ENCODE assay signal across 9 mouse cellular contexts in the genomic region with DNA sequence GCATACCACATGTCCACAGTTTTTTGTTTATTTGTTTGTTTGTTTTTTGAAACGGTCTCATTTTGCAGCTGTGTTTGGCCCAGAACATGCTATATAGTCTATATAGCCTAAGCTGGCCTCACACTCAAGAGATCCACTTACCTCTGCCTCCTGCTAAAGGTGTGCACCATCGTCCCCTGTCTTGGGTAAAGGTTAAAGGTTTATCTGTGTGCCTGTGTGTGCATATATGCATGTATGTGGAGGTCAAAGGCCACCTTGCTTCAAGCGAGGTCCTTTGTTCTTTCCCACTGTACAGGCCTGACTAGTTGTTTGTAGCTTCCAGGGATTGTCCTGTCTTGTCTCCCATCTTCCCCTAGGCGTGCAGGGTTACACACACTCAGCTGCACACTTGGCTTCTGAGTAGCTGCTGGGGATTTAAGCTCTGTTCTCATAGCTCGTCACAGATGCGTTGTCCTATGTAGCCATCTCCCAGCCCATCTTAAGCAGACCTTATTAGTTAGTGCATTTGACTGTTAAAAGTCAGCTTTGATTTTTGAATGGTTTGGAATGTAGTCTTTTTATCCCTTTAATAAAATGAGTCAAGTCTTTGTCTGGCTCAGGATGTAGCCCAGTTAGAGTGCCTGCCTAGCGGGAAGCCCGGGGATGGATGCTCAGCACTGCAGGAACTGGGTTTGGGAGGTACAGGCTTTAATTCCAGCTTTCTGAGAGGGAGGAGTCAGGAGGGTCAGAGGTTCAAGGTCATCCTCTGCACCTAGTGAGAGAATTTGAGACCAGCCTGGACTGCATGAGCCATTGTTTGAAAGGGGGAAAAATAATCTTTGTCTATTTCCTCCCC. TPM values are rescaled to one million over a fixed set of nuclear protein-coding genes. Genes with fewer than 3 reads are reported as not detected.
DNase-seq lines count a peak whose midpoint lies in the region; ATAC-seq and TF ChIP-seq lines count a peak whose summit lies in the region.
"Had no signal": no experiment of that assay in that cellular context is flagged by ENCODE, and none has a peak within 500 bp of the region (broad histone marks: within the 10 kb centered on the region; RNA-seq: fewer than 3 reads in every experiment).

No protein-coding gene starts in this region.

- 62% methylated on average over 8 of the region's 8 CpGs for WGBS in heart, embryonic 10.5 days
- WGBS in lung, embryonic 14.5 days, result 59% methylated on average over 8 of the region's 8 CpGs
- WGBS in hindbrain, embryonic 12.5 days, result 47% methylated on average over 8 of the region's 8 CpGs
- WGBS in stomach, embryonic 14.5 days, result 60% methylated on average over 8 of the region's 8 CpGs

- intact Hi-C loops in heart, postnatal 14 days (cut with DNase I), result no loop called here

- H3K9ac ChIP-seq in lung, embryonic 14.5 days, result no peak overlapping the region
- H3K9ac ChIP-seq in hindbrain, embryonic 12.5 days, result no peak overlapping the region
- no peak overlapping the region for H3K9ac ChIP-seq in stomach, embryonic 14.5 days (replicated peaks; ENCODE audit: low read depth, low read length)

- H3K36me3 ChIP-seq in heart, embryonic 10.5 days, result no peaks in the 10 kb centered on the region
- no peaks in the 10 kb centered on the region for H3K36me3 ChIP-seq in lung, embryonic 14.5 days (ENCODE audit: insufficient read depth)
- no peaks in the 10 kb centered on the region for H3K36me3 ChIP-seq in hindbrain, embryonic 12.5 days
- no peaks in the 10 kb centered on the region for H3K36me3 ChIP-seq in stomach, embryonic 14.5 days (ENCODE audit: control insufficient read depth, insufficient read depth, low read length)

- H3K4me2 ChIP-seq in lung, embryonic 14.5 days, result no peak overlapping the region
- H3K4me2 ChIP-seq in hindbrain, embryonic 12.5 days (replicated peaks), result no peak overlapping the region
- H3K4me2 ChIP-seq in stomach, embryonic 14.5 days (replicated peaks; ENCODE audit: low read depth, low read length), result no peak overlapping the region

- no peak for TF ChIP-seq CTCF in lung, embryonic 14.5 days (IDR thresholded peaks at IDR 0.05; ENCODE audit: low read depth)

- peaks cover 45% of the 10 kb centered on the region for H3K4me1 ChIP-seq in heart, embryonic 10.5 days
- H3K4me1 ChIP-seq in lung, embryonic 14.5 days (ENCODE audit: insufficient read depth), result no peaks in the 10 kb centered on the region; the same call in 1 of the 2 replicates
- H3K4me1 ChIP-seq in hindbrain, embryonic 12.5 days, result peaks cover 28% of the 10 kb centered on the region
- peaks cover 38% of the 10 kb centered on the region for H3K4me1 ChIP-seq in stomach, embryonic 14.5 days (ENCODE audit: control insufficient read depth, insufficient read depth, low read length)

- H3K4me3 ChIP-seq in heart, embryonic 10.5 days, result no peak overlapping the region
- no peak overlapping the region for H3K4me3 ChIP-seq in lung, embryonic 14.5 days (ENCODE audit: low read depth, low read length)
- H3K4me3 ChIP-seq in hindbrain, embryonic 12.5 days, result no peak overlapping the region
- H3K4me3 ChIP-seq in stomach, embryonic 14.5 days (ENCODE audit: low read depth, low read length), result no peak overlapping the region

- H3K27me3 ChIP-seq in heart, embryonic 10.5 days (ENCODE audit: insufficient read depth, poor library complexity, severe bottlenecking), result no peaks in the 10 kb centered on the region
- no peaks in the 10 kb centered on the region for H3K27me3 ChIP-seq in lung, embryonic 14.5 days (ENCODE audit: insufficient read depth, low read length)
- H3K27me3 ChIP-seq in hindbrain, embryonic 12.5 days, result no peaks in the 10 kb centered on the region
- H3K27me3 ChIP-seq in stomach, embryonic 14.5 days (ENCODE audit: control insufficient read depth, insufficient read depth, low read length), result no peaks in the 10 kb centered on the region

- H3K9me3 ChIP-seq in heart, embryonic 10.5 days, result no peaks in the 10 kb centered on the region
- H3K9me3 ChIP-seq in lung, embryonic 14.5 days (ENCODE audit: low read depth, low read length), result no peaks in the 10 kb centered on the region
- no peaks in the 10 kb centered on the region for H3K9me3 ChIP-seq in hindbrain, embryonic 12.5 days (replicated peaks)
- H3K9me3 ChIP-seq in stomach, embryonic 14.5 days (ENCODE audit: control insufficient read depth, low read depth, low read length), result no peaks in the 10 kb centered on the region

- DNase-seq in heart, embryonic 10.5 days (ENCODE audit: low spot score), result no peak
- no peak for DNase-seq in heart, postnatal 14 days
- no peak for DNase-seq in lung, embryonic 14.5 days
- no peak for DNase-seq in lung, postnatal 10 days
- DNase-seq in cerebellum, postnatal 14 days, result no peak
- DNase-seq: thymus, adult 2 months had no signal

- H3K27ac ChIP-seq in heart, embryonic 10.5 days, result peak overlapping the region; percentile 65; the same call in 1 of the 2 replicates
- no peak overlapping the region for H3K27ac ChIP-seq in lung, embryonic 14.5 days (ENCODE audit: low read depth)
- peak overlapping the region; percentile 40; the same call in 1 of the 2 replicates for H3K27ac ChIP-seq in hindbrain, embryonic 12.5 days
- H3K27ac ChIP-seq in stomach, embryonic 14.5 days (ENCODE audit: low read length), result 0 out of 2 replicates have a peak overlapping the region, but pooled peaks have one; percentile 6

- ATAC-seq in lung, embryonic 14.5 days (ENCODE audit: insufficient read depth), result 0 out of 2 replicates have a peak, but pooled peaks have one; percentile 17
- ATAC-seq in hindbrain, embryonic 12.5 days (ENCODE audit: low FRiP score), result no peak
- ATAC-seq in stomach, embryonic 14.5 days (ENCODE audit: insufficient number of reproducible peaks, insufficient read depth, low FRiP score, low read depth), result no peak
- ATAC-seq in monocyte, adult 5-6 weeks (replicated peaks; ENCODE audit: insufficient number of reproducible peaks, low FRiP score, low TSS enrichment, poor library complexity, severe bottlenecking), result no peak

RNA-seq across cellular contexts. Expression of a gene that starts 16.3 kb away (rescaled TPM):
- 14.8 and 15.8 TPM in 2 replicates for polyA plus RNA-seq in heart, embryonic 10.5 days (2016; fragmentation: Nextera tagmentation; extraction: Ambion mirVana)
- total RNA-seq in heart, postnatal 14 days (2021), result 10 to 100 TPM; 28.7 to 31.5 TPM
- 17.4 and 17.7 TPM in 2 replicates for polyA plus RNA-seq in lung, embryonic 14.5 days (2014; fragmentation: Nextera tagmentation; extraction: Ambion mirVana)
- polyA plus RNA-seq in hindbrain, embryonic 12.5 days (2016; fragmentation: Nextera tagmentation; extraction: Ambion mirVana), result 14.9 and 15.0 TPM in 2 replicates
- 22.8 and 25.7 TPM in 2 replicates for polyA plus RNA-seq in stomach, embryonic 14.5 days (2014; fragmentation: Nextera tagmentation; extraction: Ambion mirVana)
- 73.0 to 105 TPM (median 76.8 TPM) in 3 replicates for total RNA-seq in monocyte, adult 5-6 weeks (2017)
